ENCODE assay signal across 21 mouse cellular contexts in the genomic region with DNA sequence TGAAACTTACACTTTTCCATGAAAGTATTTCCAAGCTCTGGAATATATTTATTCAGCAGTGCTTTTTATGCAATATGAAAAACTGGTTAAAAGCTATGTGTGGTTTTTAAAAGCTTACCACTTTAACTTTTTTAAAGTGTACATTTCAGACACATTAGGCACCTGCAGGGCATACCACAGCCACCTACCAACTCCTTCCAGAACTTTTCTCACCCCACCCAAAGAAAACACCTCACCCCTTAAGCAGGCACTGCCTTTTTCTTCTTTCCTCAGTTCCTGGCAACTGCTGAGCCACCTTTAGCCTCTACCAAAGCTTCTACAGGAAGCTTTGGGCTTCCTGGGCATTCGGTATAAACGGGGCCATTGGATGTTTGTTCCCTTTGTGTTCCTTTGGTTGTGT.
DNase-seq lines count a peak whose midpoint lies in the region; ATAC-seq and TF ChIP-seq lines count a peak whose summit lies in the region.
"Had no signal": no experiment of that assay in that cellular context is flagged by ENCODE, and none has a peak within 500 bp of the region (broad histone marks: within the 10 kb centered on the region; RNA-seq: fewer than 3 reads in every experiment).

No protein-coding gene starts in this region.

- no peak for TF ChIP-seq POLR2A in liver, adult 2 months (IDR thresholded peaks at IDR 0.05; ENCODE audit: extremely low read depth, insufficient read depth, low read length)
- no peak for TF ChIP-seq POLR2A in lung, adult 2 months (IDR thresholded peaks at IDR 0.05; ENCODE audit: borderline replicate concordance, extremely low read depth, low read depth, low read length)

- peak overlapping the region; percentile 44; the same call in 1 of the 2 replicates for H3K27ac ChIP-seq in liver, adult 2 months (replicated peaks; ENCODE audit: insufficient read depth, low read depth, low read length)
- no peak overlapping the region for H3K27ac ChIP-seq in liver, embryonic 12.5 days
- H3K27ac ChIP-seq in lung, embryonic 16.5 days (ENCODE audit: low read length) = peak overlapping the region; percentile 81
- peak overlapping the region; percentile 50 for H3K27ac ChIP-seq in intestine, postnatal 0 days (ENCODE audit: low read depth, low read length)
- H3K27ac ChIP-seq in stomach, postnatal 0 days (replicated peaks) = peak overlapping the region; percentile 65
- H3K27ac ChIP-seq: embryonic facial prominence, embryonic 15.5 days; forebrain, embryonic 10.5 days; heart, embryonic 10.5 days; hindbrain, embryonic 12.5 days had no signal

- DNase-seq in liver, adult 2 months (ENCODE audit: extremely low read depth, low read depth, low spot score) = no peak
- DNase-seq in lung, adult 2 months = no peak
- peak; percentile 40 for DNase-seq in stomach, postnatal 0 days (ENCODE audit: low spot score)
- DNase-seq in kidney, adult 9 months = no peak
- DNase-seq: adrenal gland, adult 8-10 months; adrenal gland, postnatal 36 days; cerebellum, adult 2 months; cerebellum, postnatal 10 days; embryo, embryonic 11 days; heart, adult 18-20 months; heart, postnatal 10 days; heart, postnatal 4 days had no signal

- H3K4me3 ChIP-seq in liver, adult 2 months (ENCODE audit: insufficient read depth, low read depth, low read length) = no peak overlapping the region
- H3K4me3 ChIP-seq in liver, embryonic 12.5 days = no peak overlapping the region
- H3K4me3 ChIP-seq in lung, embryonic 16.5 days (ENCODE audit: low read length) = no peak overlapping the region
- no peak overlapping the region for H3K4me3 ChIP-seq in lung, adult 2 months (replicated peaks; ENCODE audit: extremely low read depth, low read depth, low read length)
- H3K4me3 ChIP-seq in intestine, postnatal 0 days (ENCODE audit: low read depth, low read length) = no peak overlapping the region
- no peak overlapping the region for H3K4me3 ChIP-seq in stomach, postnatal 0 days (ENCODE audit: low read depth, low read length)
- H3K4me3 ChIP-seq: embryonic facial prominence, embryonic 15.5 days; erythroblast, embryonic 14.5 days; forebrain, embryonic 10.5 days; heart, embryonic 10.5 days; hindbrain, embryonic 12.5 days had no signal

- no peak for TF ChIP-seq EP300 in stomach, postnatal 0 days (optimal IDR thresholded peaks at IDR 0.05)

- no peaks in the 10 kb centered on the region for H3K9me3 ChIP-seq in liver, embryonic 12.5 days (replicated peaks)
- H3K9me3 ChIP-seq in lung, embryonic 16.5 days (ENCODE audit: control insufficient read depth, low read length) = no peaks in the 10 kb centered on the region
- no peaks in the 10 kb centered on the region for H3K9me3 ChIP-seq in intestine, postnatal 0 days (ENCODE audit: control insufficient read depth)
- H3K9me3 ChIP-seq in stomach, postnatal 0 days (ENCODE audit: control insufficient read depth, low read length) = no peaks in the 10 kb centered on the region
- H3K9me3 ChIP-seq: embryonic facial prominence, embryonic 15.5 days; heart, embryonic 10.5 days; hindbrain, embryonic 12.5 days had no signal

- peaks cover 28% of the 10 kb centered on the region for H3K36me3 ChIP-seq in liver, adult 2 months (ENCODE audit: control insufficient read depth, insufficient read depth, low read length)
- H3K36me3 ChIP-seq in liver, embryonic 12.5 days = peaks cover 35% of the 10 kb centered on the region
- H3K36me3 ChIP-seq in lung, embryonic 16.5 days (ENCODE audit: control insufficient read depth, insufficient read depth, low read length) = peaks cover 20% of the 10 kb centered on the region
- H3K36me3 ChIP-seq in intestine, postnatal 0 days (ENCODE audit: control insufficient read depth, insufficient read depth) = peaks cover 17% of the 10 kb centered on the region
- peaks cover 8% of the 10 kb centered on the region for H3K36me3 ChIP-seq in stomach, postnatal 0 days (ENCODE audit: control insufficient read depth, insufficient read depth, low read length)

- H3K4me2 ChIP-seq in liver, embryonic 12.5 days = no peak overlapping the region
- H3K4me2 ChIP-seq in lung, embryonic 16.5 days (ENCODE audit: low read depth, low read length) = no peak overlapping the region
- no peak overlapping the region for H3K4me2 ChIP-seq in intestine, postnatal 0 days (replicated peaks; ENCODE audit: low read depth)
- no peak overlapping the region for H3K4me2 ChIP-seq in stomach, postnatal 0 days (replicated peaks; ENCODE audit: low read depth)
- H3K4me2 ChIP-seq: embryonic facial prominence, embryonic 15.5 days; hindbrain, embryonic 12.5 days had no signal

- no peak for ATAC-seq in liver, embryonic 12.5 days
- ATAC-seq in lung, embryonic 16.5 days (ENCODE audit: low read depth) = peak; percentile 82
- ATAC-seq in intestine, postnatal 0 days = no peak
- ATAC-seq in stomach, postnatal 0 days (ENCODE audit: low FRiP score, low TSS enrichment) = peak; percentile 50
- ATAC-seq: forebrain, embryonic 14.5 days had no signal

- H3K9ac ChIP-seq in liver, adult 2 months (ENCODE audit: low read depth, low read length) = no peak overlapping the region
- H3K9ac ChIP-seq in liver, embryonic 12.5 days = no peak overlapping the region
- H3K9ac ChIP-seq in lung, embryonic 16.5 days (ENCODE audit: low read length) = no peak overlapping the region
- no peak overlapping the region for H3K9ac ChIP-seq in intestine, postnatal 0 days (ENCODE audit: low read depth, low read length)
- no peak overlapping the region for H3K9ac ChIP-seq in stomach, postnatal 0 days (ENCODE audit: low read length)
- H3K9ac ChIP-seq: embryonic facial prominence, embryonic 15.5 days; hindbrain, embryonic 12.5 days had no signal

- no peak for TF ChIP-seq CTCF in liver, adult 2 months (IDR thresholded peaks at IDR 0.05; ENCODE audit: low read depth, low read length)
- TF ChIP-seq CTCF in lung, adult 2 months (IDR thresholded peaks at IDR 0.05; ENCODE audit: insufficient read depth, low read length) = no peak
- TF ChIP-seq CTCF in intestine, postnatal 0 days (IDR thresholded peaks at IDR 0.05; ENCODE audit: low read depth) = no peak
- no peak for TF ChIP-seq CTCF in stomach, postnatal 0 days (IDR thresholded peaks at IDR 0.05; ENCODE audit: low read depth)

- 52% methylated on average over 2 of the region's 2 CpGs for WGBS in liver, adult 2 months
- 51% methylated on average over 2 of the region's 2 CpGs for WGBS in liver, embryonic 12.5 days (ENCODE audit: insufficient replicate concordance)
- 61% methylated on average over 2 of the region's 2 CpGs for WGBS in lung, embryonic 16.5 days
- WGBS in lung, adult 2 months = 32% methylated on average over 2 of the region's 2 CpGs
- WGBS in intestine, postnatal 0 days = 56% methylated on average over 2 of the region's 2 CpGs
- 56% methylated on average over 2 of the region's 2 CpGs for WGBS in stomach, postnatal 0 days

- peaks cover 26% of the 10 kb centered on the region; the same call in 1 of the 2 replicates for H3K79me2 ChIP-seq in liver, adult 2 months (ENCODE audit: control insufficient read depth, insufficient read depth, low read length)

- peaks cover 24% of the 10 kb centered on the region for H3K4me1 ChIP-seq in liver, adult 2 months (ENCODE audit: control insufficient read depth, insufficient read depth, low read length)
- H3K4me1 ChIP-seq in liver, embryonic 12.5 days = peaks cover 14% of the 10 kb centered on the region
- H3K4me1 ChIP-seq in lung, embryonic 16.5 days (replicated peaks; ENCODE audit: control insufficient read depth, insufficient read depth, low read length) = peaks cover 25% of the 10 kb centered on the region
- peaks cover 14% of the 10 kb centered on the region for H3K4me1 ChIP-seq in lung, adult 2 months (ENCODE audit: control insufficient read depth, insufficient read depth, low read length)
- 0 out of 2 replicates have a peak, but pooled peaks cover 5% of the 10 kb centered on the region for H3K4me1 ChIP-seq in intestine, postnatal 0 days (replicated peaks; ENCODE audit: control insufficient read depth, insufficient read depth, low read length)
- H3K4me1 ChIP-seq in stomach, postnatal 0 days (replicated peaks; ENCODE audit: control insufficient read depth, insufficient read depth) = peaks cover 5% of the 10 kb centered on the region; the same call in 1 of the 2 replicates
- H3K4me1 ChIP-seq: forebrain, embryonic 10.5 days; hindbrain, embryonic 12.5 days had no signal

- no peaks in the 10 kb centered on the region for H3K27me3 ChIP-seq in liver, adult 2 months (ENCODE audit: control insufficient read depth, insufficient read depth, low read length)
- H3K27me3 ChIP-seq in liver, embryonic 12.5 days (replicated peaks) = no peaks in the 10 kb centered on the region
- no peaks in the 10 kb centered on the region for H3K27me3 ChIP-seq in lung, embryonic 16.5 days (ENCODE audit: control insufficient read depth, insufficient read depth, low read depth, low read length)
- H3K27me3 ChIP-seq in intestine, postnatal 0 days (replicated peaks; ENCODE audit: control insufficient read depth, insufficient read depth, low read length) = no peaks in the 10 kb centered on the region
- no peaks in the 10 kb centered on the region for H3K27me3 ChIP-seq in stomach, postnatal 0 days (ENCODE audit: control insufficient read depth, insufficient read depth, low read length)
- H3K27me3 ChIP-seq: embryonic facial prominence, embryonic 15.5 days; hindbrain, embryonic 12.5 days had no signal

Comparison
In these comparisons a context has a peak if more than half of its experiments do, and no peak if none do; other contexts are left out.
1. ATAC-seq: peak in lung, embryonic 16.5 days (single experiment) and stomach, postnatal 0 days (single experiment); none in liver, embryonic 12.5 days (single experiment) and intestine, postnatal 0 days (single experiment).